Mouse (Mus musculus) urinary bladder, adult 2 months (tissue): ENCODE results near the gene Mta3. TPM values are rescaled to one million over a fixed set of nuclear protein-coding genes. Genes with fewer than 3 reads are reported as not detected.
"Not testable (repeated sequence)": the region's sequence is repeated elsewhere in the genome, so short reads cannot be mapped to it uniquely, and the experiment has no call there.

Source experiments
- DNase-seq: peaks from one replicate; pipeline ENCODE4 v3.0.0; 2022; ENCODE audit warnings: low spot score
- polyA plus RNA-seq: library from polyadenylated mRNA; depleted of rRNA; stranded (reverse); fragments of >200 nt; gene quantifications from 2 replicates; pipeline ENCODE4 v1.2.3, GENCODE M21; 2012; rRNA removed

Gene Mta3
- polyA plus RNA-seq, 1 experiment = 76.8 TPM

- no peak for DNase-seq
Measured at GRCm38 (mm10) chr17:83849717-83850116, 143.8 kb downstream of the Mta3 start.

- DNase-seq = peak; percentile 76
Measured at GRCm38 (mm10) chr17:83850458-83850857, 144.5 kb downstream of the Mta3 start.

GRCm38 (mm10) chr17:83850864-83851263 is 144.9 kb downstream of the Mta3 start:
- DNase-seq = no peak

- DNase-seq = no peak
Measured at GRCm38 (mm10) chr17:83853831-83854230, 147.9 kb downstream of the Mta3 start.

GRCm38 (mm10) chr17:83854284-83854918 is 148.4 kb downstream of the Mta3 start:
- no peak for DNase-seq

GRCm38 (mm10) chr17:83858413-83858812 is 152.4 kb downstream of the Mta3 start:
- DNase-seq = no peak

- no peak for DNase-seq
Measured at GRCm38 (mm10) chr17:83859639-83860038, 153.7 kb downstream of the Mta3 start.

GRCm38 (mm10) chr17:83860224-83860623 is 154.3 kb downstream of the Mta3 start:
- DNase-seq = no peak

- DNase-seq = not testable (repeated sequence)
Measured at GRCm38 (mm10) chr17:83860968-83861367, 155.0 kb downstream of the Mta3 start.

GRCm38 (mm10) chr17:83861444-83862133 is 155.6 kb downstream of the Mta3 start:
- DNase-seq = peak; percentile 100

- DNase-seq = peak; percentile 67
Measured at GRCm38 (mm10) chr17:83862134-83862881, 156.3 kb downstream of the Mta3 start.

- no peak for DNase-seq
Measured at GRCm38 (mm10) chr17:83865366-83865765, 159.4 kb downstream of the Mta3 start.

GRCm38 (mm10) chr17:83866582-83866981 is 160.6 kb downstream of the Mta3 start:
- no peak for DNase-seq

GRCm38 (mm10) chr17:83870385-83870784 is 164.4 kb downstream of the Mta3 start:
- no peak for DNase-seq

Other genes starting within 250 kb of the Mta3 start
- 335 and 362 TPM in 2 replicates for gene Cox7a2l, start 188.8 kb upstream of the Mta3 start, polyA plus RNA-seq
- 2.0 and 2.6 TPM in 2 replicates for gene Kcng3, start 74.3 kb upstream of the Mta3 start, polyA plus RNA-seq
- gene Haao, start 141.8 kb downstream of the Mta3 start, polyA plus RNA-seq = 0.69 and 0.81 TPM in 2 replicates